Mouse (Mus musculus): Measurements from ENCODE around the gene Ryr3. TPM values are rescaled to one million over a fixed set of nuclear protein-coding genes. Genes with fewer than 3 reads are reported as not detected.

Gene Ryr3
- polyA plus RNA-seq, 1 experiment from 2014 or later, result 1.4 TPM

- Histone ChIP-seq H3K4me1 (ENCODE audit: control insufficient read depth, insufficient read depth, low read length) (no peaks in the 10 kb centered on the region), H3K9ac (replicated peaks; ENCODE audit: low read length) (no peak overlapping the region), H3K9me3 (replicated peaks; ENCODE audit: control insufficient read depth, low read length) (no peaks in the 10 kb centered on the region), H3K4me3 (ENCODE audit: low read depth, low read length) (no peak overlapping the region), H3K27me3 (ENCODE audit: control insufficient read depth, insufficient read depth, low read length) (no peaks in the 10 kb centered on the region), H3K4me2 (ENCODE audit: low read depth, low read length) (no peak overlapping the region), H3K36me3 (replicated peaks; ENCODE audit: control insufficient read depth, insufficient read depth, low read depth, low read length) (no peaks in the 10 kb centered on the region), H3K27ac (replicated peaks; ENCODE audit: low read depth, low read length) (no peak overlapping the region)
- ATAC-seq (replicated peaks; ENCODE audit: insufficient number of reproducible peaks, low FRiP score, low TSS enrichment, low read depth), result no peak
- 84% methylated on average over 6 of the region's 6 CpGs for WGBS
- DNase-seq (ENCODE audit: low spot score), result no peak
These were observed 14.0 kb downstream of the Ryr3 start for GRCm38 (mm10) chr2:113202857-113203256.

- Histone ChIP-seq H3K9me3 (replicated peaks; ENCODE audit: control insufficient read depth, low read length) (no peaks in the 10 kb centered on the region), H3K27me3 (ENCODE audit: control insufficient read depth, insufficient read depth, low read length) (no peaks in the 10 kb centered on the region), H3K4me2 (ENCODE audit: low read depth, low read length) (no peak overlapping the region), H3K4me1 (ENCODE audit: control insufficient read depth, insufficient read depth, low read length) (no peaks in the 10 kb centered on the region), H3K4me3 (ENCODE audit: low read depth, low read length) (no peak overlapping the region), H3K9ac (replicated peaks; ENCODE audit: low read length) (no peak overlapping the region), H3K36me3 (replicated peaks; ENCODE audit: control insufficient read depth, insufficient read depth, low read depth, low read length) (no peaks in the 10 kb centered on the region), H3K27ac (replicated peaks; ENCODE audit: low read depth, low read length) (no peak overlapping the region)
- WGBS, result 82% methylated on average over 2 of the region's 2 CpGs
- ATAC-seq (replicated peaks; ENCODE audit: insufficient number of reproducible peaks, low FRiP score, low TSS enrichment, low read depth), result peak; percentile 65
- no peak for DNase-seq (ENCODE audit: low spot score)
These were observed 17.7 kb downstream of the Ryr3 start for GRCm38 (mm10) chr2:113199030-113199679.

- DNase-seq (ENCODE audit: low spot score) (no peak), ATAC-seq (replicated peaks; ENCODE audit: insufficient number of reproducible peaks, low FRiP score, low TSS enrichment, low read depth) (no peak)
- 85% methylated on average over 6 of the region's 6 CpGs for WGBS
- Histone ChIP-seq H3K4me2 (ENCODE audit: low read depth, low read length) (no peak overlapping the region), H3K36me3 (replicated peaks; ENCODE audit: control insufficient read depth, insufficient read depth, low read depth, low read length) (no peaks in the 10 kb centered on the region), H3K27me3 (ENCODE audit: control insufficient read depth, insufficient read depth, low read length) (no peaks in the 10 kb centered on the region), H3K27ac (replicated peaks; ENCODE audit: low read depth, low read length) (no peak overlapping the region), H3K4me3 (ENCODE audit: low read depth, low read length) (no peak overlapping the region), H3K4me1 (ENCODE audit: control insufficient read depth, insufficient read depth, low read length) (no peaks in the 10 kb centered on the region), H3K9me3 (replicated peaks; ENCODE audit: control insufficient read depth, low read length) (no peaks in the 10 kb centered on the region), H3K9ac (replicated peaks; ENCODE audit: low read length) (no peak overlapping the region)
These were observed 29.7 kb downstream of the Ryr3 start for GRCm38 (mm10) chr2:113187158-113187557.

- H3K9ac ChIP-seq (replicated peaks; ENCODE audit: low read length), result no peak overlapping the region
- H3K4me3 ChIP-seq (ENCODE audit: low read depth, low read length), result no peak overlapping the region
- H3K36me3 ChIP-seq (replicated peaks; ENCODE audit: control insufficient read depth, insufficient read depth, low read depth, low read length), result no peaks in the 10 kb centered on the region
- WGBS, result 28% methylated on average over 5 of the region's 5 CpGs
- ATAC-seq (replicated peaks; ENCODE audit: insufficient number of reproducible peaks, low FRiP score, low TSS enrichment, low read depth), result peak; percentile 62; the same call in 1 of the 2 replicates
- H3K27me3 ChIP-seq (ENCODE audit: control insufficient read depth, insufficient read depth, low read length), result no peaks in the 10 kb centered on the region
- H3K9me3 ChIP-seq (replicated peaks; ENCODE audit: control insufficient read depth, low read length), result no peaks in the 10 kb centered on the region
- no peaks in the 10 kb centered on the region for H3K4me1 ChIP-seq (ENCODE audit: control insufficient read depth, insufficient read depth, low read length)
- peak; percentile 53 for DNase-seq (ENCODE audit: low spot score)
- no peak overlapping the region for H3K4me2 ChIP-seq (ENCODE audit: low read depth, low read length)
- H3K27ac ChIP-seq (replicated peaks; ENCODE audit: low read depth, low read length), result no peak overlapping the region
These were observed 35.2 kb downstream of the Ryr3 start for GRCm38 (mm10) chr2:113181701-113182100.

- Histone ChIP-seq H3K9ac (replicated peaks; ENCODE audit: low read length) (no peak overlapping the region), H3K9me3 (replicated peaks; ENCODE audit: control insufficient read depth, low read length) (no peaks in the 10 kb centered on the region), H3K27ac (replicated peaks; ENCODE audit: low read depth, low read length) (no peak overlapping the region), H3K4me3 (ENCODE audit: low read depth, low read length) (no peak overlapping the region), H3K4me1 (ENCODE audit: control insufficient read depth, insufficient read depth, low read length) (no peaks in the 10 kb centered on the region), H3K4me2 (ENCODE audit: low read depth, low read length) (no peak overlapping the region), H3K36me3 (replicated peaks; ENCODE audit: control insufficient read depth, insufficient read depth, low read depth, low read length) (no peaks in the 10 kb centered on the region), H3K27me3 (ENCODE audit: control insufficient read depth, insufficient read depth, low read length) (no peaks in the 10 kb centered on the region)
- DNase-seq (ENCODE audit: low spot score), result no peak
- ATAC-seq (replicated peaks; ENCODE audit: insufficient number of reproducible peaks, low FRiP score, low TSS enrichment, low read depth), result no peak
These were observed 38.8 kb downstream of the Ryr3 start for GRCm38 (mm10) chr2:113178047-113178446.

- WGBS, result 73% methylated on average over 5 of the region's 5 CpGs
- ATAC-seq (replicated peaks; ENCODE audit: insufficient number of reproducible peaks, low FRiP score, low TSS enrichment, low read depth), result no peak
- peak; percentile 4 for DNase-seq (ENCODE audit: low spot score)
- Histone ChIP-seq H3K4me2 (ENCODE audit: low read depth, low read length) (no peak overlapping the region), H3K27ac (replicated peaks; ENCODE audit: low read depth, low read length) (no peak overlapping the region), H3K27me3 (ENCODE audit: control insufficient read depth, insufficient read depth, low read length) (no peaks in the 10 kb centered on the region), H3K9me3 (replicated peaks; ENCODE audit: control insufficient read depth, low read length) (no peaks in the 10 kb centered on the region), H3K9ac (replicated peaks; ENCODE audit: low read length) (no peak overlapping the region), H3K4me3 (ENCODE audit: low read depth, low read length) (no peak overlapping the region), H3K36me3 (replicated peaks; ENCODE audit: control insufficient read depth, insufficient read depth, low read depth, low read length) (no peaks in the 10 kb centered on the region), H3K4me1 (ENCODE audit: control insufficient read depth, insufficient read depth, low read length) (no peaks in the 10 kb centered on the region)
These were observed 40.6 kb downstream of the Ryr3 start for GRCm38 (mm10) chr2:113176337-113176736.

GRCm38 (mm10) chr2:113168096-113168495, 48.8 kb downstream of the Ryr3 start:
- no peaks in the 10 kb centered on the region for H3K9me3 ChIP-seq (replicated peaks; ENCODE audit: control insufficient read depth, low read length)
- no peak for DNase-seq (ENCODE audit: low spot score)
- H3K4me3 ChIP-seq (ENCODE audit: low read depth, low read length), result no peak overlapping the region
- no peaks in the 10 kb centered on the region for H3K4me1 ChIP-seq (ENCODE audit: control insufficient read depth, insufficient read depth, low read length)
- 84% methylated on average over 4 of the region's 4 CpGs for WGBS
- no peaks in the 10 kb centered on the region for H3K27me3 ChIP-seq (ENCODE audit: control insufficient read depth, insufficient read depth, low read length)
- no peaks in the 10 kb centered on the region for H3K36me3 ChIP-seq (replicated peaks; ENCODE audit: control insufficient read depth, insufficient read depth, low read depth, low read length)
- H3K9ac ChIP-seq (replicated peaks; ENCODE audit: low read length), result no peak overlapping the region
- H3K27ac ChIP-seq (replicated peaks; ENCODE audit: low read depth, low read length), result no peak overlapping the region
- H3K4me2 ChIP-seq (ENCODE audit: low read depth, low read length), result no peak overlapping the region
- ATAC-seq (replicated peaks; ENCODE audit: insufficient number of reproducible peaks, low FRiP score, low TSS enrichment, low read depth), result no peak

- Histone ChIP-seq H3K9ac (replicated peaks; ENCODE audit: low read length) (no peak overlapping the region), H3K4me3 (ENCODE audit: low read depth, low read length) (no peak overlapping the region), H3K4me2 (ENCODE audit: low read depth, low read length) (no peak overlapping the region), H3K36me3 (replicated peaks; ENCODE audit: control insufficient read depth, insufficient read depth, low read depth, low read length) (no peaks in the 10 kb centered on the region), H3K9me3 (replicated peaks; ENCODE audit: control insufficient read depth, low read length) (no peaks in the 10 kb centered on the region), H3K27me3 (ENCODE audit: control insufficient read depth, insufficient read depth, low read length) (no peaks in the 10 kb centered on the region), H3K4me1 (ENCODE audit: control insufficient read depth, insufficient read depth, low read length) (no peaks in the 10 kb centered on the region), H3K27ac (replicated peaks; ENCODE audit: low read depth, low read length) (no peak overlapping the region)
- ATAC-seq (replicated peaks; ENCODE audit: insufficient number of reproducible peaks, low FRiP score, low TSS enrichment, low read depth) (no peak), DNase-seq (ENCODE audit: low spot score) (no peak)
- 80% methylated on average over 5 of the region's 5 CpGs for WGBS
These were observed 55.4 kb downstream of the Ryr3 start for GRCm38 (mm10) chr2:113161494-113161893.
